Mouse (Mus musculus) kidney, embryonic 14.5 days (tissue): Measurements from ENCODE around the gene Ranbp10. TPM values are rescaled to one million over a fixed set of nuclear protein-coding genes. Genes with fewer than 3 reads are reported as not detected.
A peak's percentile ranks its signal among the peaks of the same experiment; 100 is the strongest.

Experiments used
- ATAC-seq: fragments of 200-750 bp; cut with Nextera tagmentation; 2 replicates; pipeline ENCODE4 v1.8.0; 2017; ENCODE audit warnings: moderate number of reproducible peaks, mild to moderate bottlenecking, moderate TSS enrichment, moderate library complexity; ENCODE audit not compliant: low FRiP score, low TSS enrichment
- H3K27ac ChIP-seq: fragments of 300-500 bp; sonication (generic); 2 replicates; pipeline ENCODE4 v1.5.1; 2014; ENCODE audit warnings: low read depth, mild to moderate bottlenecking, low read length, moderate library complexity, mixed read lengths
- H3K27me3 ChIP-seq: fragments of 300-500 bp; sonication (generic); 2 replicates; pipeline ENCODE4 v1.6.1; 2014; ENCODE audit warnings: mild to moderate bottlenecking, low read length; ENCODE audit not compliant: control insufficient read depth, insufficient read depth
- H3K36me3 ChIP-seq: fragments of 300-500 bp; sonication (generic); 2 replicates; pipeline ENCODE4 v1.6.1; 2014; ENCODE audit warnings: low read length, mixed read lengths; ENCODE audit not compliant: control insufficient read depth, insufficient read depth
- H3K4me1 ChIP-seq: fragments of 300-500 bp; sonication (generic); 2 replicates; pipeline ENCODE4 v1.6.1; 2014; ENCODE audit warnings: low read length, mixed read lengths; ENCODE audit not compliant: control insufficient read depth, insufficient read depth
- H3K4me2 ChIP-seq: fragments of 300-500 bp; sonication (generic); replicated peaks from 2 replicates; pipeline ENCODE4 v1.6.1; 2014; ENCODE audit warnings: low read depth, mild to moderate bottlenecking, low read length
- H3K4me3 ChIP-seq: fragments of 300-500 bp; sonication (generic); 2 replicates; pipeline ENCODE4 v1.5.1; 2014; ENCODE audit warnings: mild to moderate bottlenecking, low read length
- H3K9ac ChIP-seq: fragments of 300-500 bp; sonication (generic); 2 replicates; pipeline ENCODE4 v1.6.1; 2014; ENCODE audit warnings: low read depth, mild to moderate bottlenecking, low read length, moderate library complexity
- H3K9me3 ChIP-seq: fragments of 300-500 bp; sonication (generic); 2 replicates; pipeline ENCODE4 v1.6.1; 2016; ENCODE audit warnings: low read length; ENCODE audit not compliant: control insufficient read depth
- WGBS: fragments of 180-500 bp; shearing (Covaris S2); extraction: QIAGEN DNeasy Blood & Tissue Kit; methylation state at CpG from one replicate; pipeline ENCODE4 v1.1.7; 2014; 5-methylcytosine and 5-hydroxymethylcytosine counted together
- polyA plus RNA-seq: library from polyadenylated mRNA; unstranded; fragments of >200 nt; fragmentation: Nextera tagmentation; extraction: Ambion mirVana; gene quantifications from 2 replicates; pipeline ENCODE4 v1.2.1, GENCODE M21; 2014

The Ranbp10 gene
- polyA plus RNA-seq, 1 experiment from 2014 or later, result 14.9 TPM

DNA sequence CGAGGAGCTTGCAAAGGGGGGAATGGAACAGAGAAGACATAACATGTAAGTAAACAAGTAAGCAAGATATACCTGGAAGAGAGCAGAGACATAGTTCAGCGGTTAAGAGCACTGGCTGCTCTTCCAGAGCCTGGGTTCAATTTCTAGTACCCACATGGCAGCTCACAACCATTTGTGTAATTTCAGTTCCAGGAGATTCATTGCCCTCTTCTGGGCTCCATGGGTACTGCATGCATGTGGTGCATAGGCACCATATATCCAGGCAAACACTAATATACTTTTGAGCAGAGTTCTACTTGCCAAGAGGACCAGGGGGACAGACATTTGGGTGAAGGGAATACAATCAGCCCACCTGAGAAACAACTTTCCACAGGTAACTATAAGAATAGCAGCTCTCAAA is 38.9 kb downstream of the Ranbp10 start:
- Histone ChIP-seq H3K36me3 (peaks cover 23% of the 10 kb centered on the region), H3K9ac (no peak overlapping the region), H3K27ac (no peak overlapping the region), H3K9me3 (no peaks in the 10 kb centered on the region), H3K4me1 (no peaks in the 10 kb centered on the region), H3K4me3 (no peak overlapping the region), H3K27me3 (no peaks in the 10 kb centered on the region), H3K4me2 (no peak overlapping the region)
- no peak for ATAC-seq
- WGBS, result 93% methylated on average over 2 of the region's 2 CpGs

DNA sequence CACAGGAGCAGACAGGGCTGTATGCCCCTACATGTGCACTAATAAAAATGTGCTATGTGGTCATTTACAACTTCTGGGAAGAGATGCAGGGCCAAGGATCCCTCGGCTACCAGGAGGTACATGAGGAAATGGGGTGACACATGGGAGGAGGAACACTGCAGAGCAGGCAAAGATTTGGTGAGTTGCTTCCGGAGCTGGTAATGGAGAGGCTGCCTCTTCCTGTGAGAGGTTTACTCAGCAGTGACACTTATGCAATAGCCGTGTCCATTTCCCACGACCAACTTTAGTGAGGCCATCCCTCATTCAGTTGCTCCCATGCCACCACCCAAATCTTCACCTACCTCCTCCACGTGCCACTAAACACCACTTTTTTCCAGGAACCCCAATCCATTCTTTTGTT is 46.9 kb downstream of the Ranbp10 start:
- no peak for ATAC-seq
- Histone ChIP-seq H3K4me2 (no peak overlapping the region), H3K4me3 (no peak overlapping the region), H3K36me3 (peaks cover 61% of the 10 kb centered on the region), H3K9ac (no peak overlapping the region), H3K27ac (no peak overlapping the region), H3K27me3 (no peaks in the 10 kb centered on the region), H3K4me1 (no peaks in the 10 kb centered on the region), H3K9me3 (no peaks in the 10 kb centered on the region)
- 91% methylated on average over 5 of the region's 5 CpGs for WGBS

DNA sequence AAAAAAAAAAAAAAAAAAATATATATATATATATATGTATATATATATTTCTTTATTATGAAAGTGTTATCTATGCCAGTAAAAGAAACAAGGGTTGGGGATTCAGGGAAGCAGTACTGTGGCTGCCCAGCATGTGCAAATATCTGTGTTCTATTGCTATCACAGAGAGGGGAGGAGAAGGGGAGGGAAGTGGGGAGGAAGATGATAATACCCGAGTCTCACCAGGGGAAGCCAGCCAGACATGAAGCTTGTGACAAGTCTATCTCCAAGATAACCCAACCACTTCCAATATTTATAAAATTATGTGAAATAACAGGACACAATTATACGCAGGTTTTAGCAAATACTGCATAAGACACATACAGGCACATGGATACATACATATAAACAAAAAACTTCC is 49.3 kb downstream of the Ranbp10 start:
- WGBS, result 90% methylated on average over 2 of the region's 2 CpGs

DNA sequence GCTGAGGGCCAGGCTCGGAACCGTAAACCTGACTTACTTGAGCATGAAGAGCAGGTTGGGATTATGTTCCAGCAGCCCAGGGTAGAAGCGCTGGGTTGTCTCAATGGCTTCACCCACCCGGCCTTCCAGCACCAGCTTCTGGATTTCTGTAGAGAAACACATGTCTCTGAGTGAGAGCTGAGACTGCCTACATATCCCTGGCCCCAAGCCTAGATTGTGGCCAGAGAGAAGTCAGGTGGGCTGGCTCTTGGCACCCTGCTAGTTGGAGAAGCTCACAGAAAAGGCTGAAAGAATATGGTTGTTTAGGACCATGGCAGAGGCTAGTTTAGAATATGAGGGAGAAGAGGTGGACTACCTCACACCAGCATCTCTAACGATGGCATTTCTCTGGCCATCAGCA is 52.7 kb downstream of the Ranbp10 start:
- Histone ChIP-seq H3K4me2 (no peak overlapping the region), H3K4me3 (no peak overlapping the region), H3K36me3 (peaks cover 86% of the 10 kb centered on the region), H3K9me3 (no peaks in the 10 kb centered on the region), H3K4me1 (no peaks in the 10 kb centered on the region), H3K9ac (no peak overlapping the region), H3K27me3 (no peaks in the 10 kb centered on the region), H3K27ac (no peak overlapping the region)
- WGBS, result 98% methylated on average over 5 of the region's 5 CpGs
- no peak for ATAC-seq

More for the DNA sequence above, 49.3 kb downstream of the Ranbp10 start:
- H3K9ac ChIP-seq, result no peak overlapping the region
- no peaks in the 10 kb centered on the region for H3K9me3 ChIP-seq
- no peak overlapping the region for H3K27ac ChIP-seq
- no peaks in the 10 kb centered on the region for H3K4me1 ChIP-seq
- no peak overlapping the region for H3K4me2 ChIP-seq
- ATAC-seq, result no peak
- peaks cover 80% of the 10 kb centered on the region for H3K36me3 ChIP-seq
- H3K4me3 ChIP-seq, result no peak overlapping the region
- no peaks in the 10 kb centered on the region for H3K27me3 ChIP-seq

DNA sequence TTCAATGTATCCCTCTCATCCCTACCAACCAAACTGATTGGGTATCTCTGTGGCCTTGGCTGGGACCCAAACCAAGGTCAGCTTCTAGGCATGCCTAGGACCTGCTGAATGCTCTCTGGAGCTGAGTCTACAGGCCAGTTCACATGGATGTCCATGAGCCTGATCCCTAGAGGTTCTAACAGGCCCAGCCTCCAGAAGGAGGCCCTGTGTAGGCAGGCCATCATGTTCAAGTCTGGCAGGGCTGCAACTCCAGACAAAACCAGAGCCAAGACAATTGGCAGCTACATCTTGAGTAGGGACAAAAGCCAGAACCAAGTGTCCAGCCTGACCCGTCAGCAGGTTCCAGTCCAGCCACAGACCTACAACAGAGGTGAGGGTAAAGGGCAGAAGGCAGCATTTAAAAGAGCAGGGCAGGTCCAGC is 53.7 kb downstream of the Ranbp10 start:
- Histone ChIP-seq H3K9ac (no peak overlapping the region), H3K27me3 (no peaks in the 10 kb centered on the region), H3K27ac (no peak overlapping the region), H3K36me3 (peaks cover 86% of the 10 kb centered on the region), H3K9me3 (no peaks in the 10 kb centered on the region), H3K4me3 (no peak overlapping the region), H3K4me1 (no peaks in the 10 kb centered on the region), H3K4me2 (no peak overlapping the region)
- WGBS, result 100% methylated on average over 1 of the region's 1 CpGs
- no peak for ATAC-seq

DNA sequence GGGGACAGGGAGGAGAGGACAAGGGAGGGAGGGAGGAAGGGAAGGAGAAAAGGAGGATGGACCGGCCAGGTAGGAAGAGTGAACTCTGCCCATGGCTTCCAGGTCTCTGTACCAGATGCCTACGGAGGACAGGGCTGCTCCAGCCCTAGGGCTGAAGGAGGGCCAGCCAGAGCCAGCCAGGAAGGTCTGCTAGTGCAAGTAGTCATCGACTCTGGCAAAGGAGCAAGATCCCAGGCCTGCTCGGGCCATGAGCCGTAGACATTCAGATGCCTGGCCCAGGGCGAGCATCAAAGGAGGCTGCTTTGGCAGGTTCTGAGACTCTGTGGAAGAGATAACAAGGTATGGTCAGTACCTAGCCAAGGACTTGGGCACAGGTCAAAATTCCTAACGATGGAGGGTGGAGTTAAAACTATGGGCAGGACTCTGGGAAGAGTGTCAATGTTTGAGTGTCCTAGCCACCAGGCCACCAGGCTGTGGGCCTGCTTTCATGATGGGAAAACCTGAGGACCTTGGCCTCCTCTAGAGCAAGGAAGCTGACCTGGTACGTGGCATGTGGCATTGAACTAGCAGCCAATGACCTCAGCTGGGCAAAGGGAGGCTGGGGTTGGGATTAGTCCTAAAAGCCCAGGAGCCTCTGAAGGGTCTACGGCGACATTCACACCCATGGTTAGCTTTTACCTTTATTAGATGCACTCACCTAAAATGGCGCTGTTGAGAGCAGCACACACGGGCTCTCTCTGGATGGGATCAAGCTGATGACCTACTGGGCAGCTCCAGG is 55.6 kb downstream of the Ranbp10 start:
- WGBS, result 97% methylated on average over 12 of the region's 12 CpGs
- no peaks in the 10 kb centered on the region for H3K4me1 ChIP-seq
- H3K27ac ChIP-seq, result no peak overlapping the region
- no peak overlapping the region for H3K4me3 ChIP-seq
- no peak overlapping the region for H3K4me2 ChIP-seq
- no peaks in the 10 kb centered on the region for H3K27me3 ChIP-seq
- H3K36me3 ChIP-seq, result peaks cover 77% of the 10 kb centered on the region
- H3K9me3 ChIP-seq, result no peaks in the 10 kb centered on the region
- no peak overlapping the region for H3K9ac ChIP-seq
- ATAC-seq, result no peak

DNA sequence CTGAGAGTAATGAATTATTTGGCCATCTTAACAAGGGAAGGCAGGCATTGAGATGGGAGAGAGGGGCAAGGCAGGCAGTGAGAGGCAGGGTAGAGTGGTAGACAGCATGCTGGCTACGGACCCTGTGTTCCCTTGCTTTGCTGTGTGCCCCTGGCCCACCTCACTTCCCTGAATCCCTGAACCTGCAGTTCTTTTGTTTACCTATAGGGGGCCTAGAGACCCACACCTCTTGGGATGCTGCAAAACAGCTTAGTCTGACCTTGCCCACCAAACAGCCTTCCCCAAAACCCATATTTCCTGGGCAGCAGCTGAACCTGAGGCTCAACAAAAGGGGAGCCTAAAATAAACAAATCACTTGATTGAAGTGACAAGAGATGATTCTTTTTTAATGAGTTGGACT is 56.5 kb downstream of the Ranbp10 start:
- peaks cover 67% of the 10 kb centered on the region for H3K36me3 ChIP-seq
- no peaks in the 10 kb centered on the region for H3K4me1 ChIP-seq
- ATAC-seq, result 0 out of 2 replicates have a peak, but pooled peaks have one; percentile 46
- H3K9me3 ChIP-seq, result no peaks in the 10 kb centered on the region
- no peak overlapping the region for H3K4me3 ChIP-seq
- H3K27me3 ChIP-seq, result no peaks in the 10 kb centered on the region
- no peak overlapping the region for H3K9ac ChIP-seq
- no peak overlapping the region for H3K4me2 ChIP-seq
- WGBS, result 94% methylated on average over 1 of the region's 1 CpGs
- no peak overlapping the region for H3K27ac ChIP-seq

DNA sequence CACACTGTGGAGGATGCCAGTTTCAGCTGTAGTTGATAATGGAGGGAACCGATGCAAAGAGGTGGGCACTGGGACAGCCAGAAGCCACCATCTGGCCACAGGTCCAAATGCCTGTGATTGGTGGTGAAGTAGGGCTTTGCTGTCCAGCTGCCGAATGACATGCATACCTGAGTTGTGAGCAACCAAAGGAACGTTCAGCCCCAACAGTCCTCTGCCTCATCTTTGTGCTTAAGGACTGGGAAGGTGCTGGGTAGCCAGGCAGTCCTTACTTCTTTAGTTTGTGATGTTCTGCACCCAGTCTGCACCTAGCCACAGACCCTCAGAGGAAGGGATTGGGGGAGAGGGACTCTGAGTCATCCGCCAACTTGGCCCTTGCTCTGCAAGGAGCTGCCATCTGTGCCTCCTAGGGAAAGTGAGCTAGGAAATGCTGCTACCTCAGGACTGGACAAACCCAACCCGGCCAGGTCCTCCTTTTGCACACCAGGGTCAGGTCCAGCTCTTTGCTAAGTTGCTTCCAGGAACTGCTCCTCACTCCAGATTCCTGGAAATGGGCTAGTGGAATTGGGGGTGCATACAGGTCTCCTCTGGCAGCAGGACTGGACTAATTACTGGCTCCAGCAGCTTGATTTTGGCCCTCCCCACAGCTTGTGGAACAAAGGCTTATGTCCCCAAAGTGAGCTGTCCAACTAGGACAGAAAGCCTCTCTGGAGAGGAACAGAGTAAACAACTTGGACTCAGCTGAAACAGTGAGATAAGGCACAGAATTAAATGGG is 58.5 kb downstream of the Ranbp10 start:
- Histone ChIP-seq H3K27me3 (no peaks in the 10 kb centered on the region), H3K4me3 (no peak overlapping the region), H3K9ac (no peak overlapping the region), H3K4me2 (no peak overlapping the region), H3K9me3 (no peaks in the 10 kb centered on the region), H3K36me3 (peaks cover 50% of the 10 kb centered on the region), H3K4me1 (no peaks in the 10 kb centered on the region), H3K27ac (no peak overlapping the region)
- WGBS, result 93% methylated on average over 5 of the region's 5 CpGs
- no peak for ATAC-seq
